ENCODE assay signal across 20 mouse cellular contexts in genomic region chr5:32018276-32018675, GRCm38 (mm10).
"Had no signal": no experiment of that assay in that cellular context is flagged by ENCODE, and none has a peak within 500 bp of the region (broad histone marks: within the 10 kb centered on the region; RNA-seq: fewer than 3 reads in every experiment).

No protein-coding gene starts in this region.

- H3K27ac ChIP-seq: liver, embryonic 13.5 days; liver, embryonic 15.5 days; lung, embryonic 15.5 days; macrophage; midbrain, embryonic 13.5 days; midbrain, embryonic 15.5 days; neural tube, embryonic 12.5 days; stomach, embryonic 15.5 days; stomach, postnatal 0 days had no signal

- H3K4me1 ChIP-seq: liver, embryonic 13.5 days; liver, embryonic 15.5 days; lung, embryonic 15.5 days; midbrain, embryonic 13.5 days; midbrain, embryonic 15.5 days; neural tube, embryonic 12.5 days; stomach, embryonic 15.5 days had no signal

- H3K9me3 ChIP-seq: liver, embryonic 13.5 days; liver, embryonic 15.5 days; lung, embryonic 15.5 days; megakaryocyte, embryonic 14.5 days; midbrain, embryonic 13.5 days; midbrain, embryonic 15.5 days; neural tube, embryonic 12.5 days; stomach, embryonic 15.5 days had no signal

- H3K27me3 ChIP-seq: liver, embryonic 13.5 days; liver, embryonic 15.5 days; lung, embryonic 15.5 days; megakaryocyte, embryonic 14.5 days; midbrain, embryonic 13.5 days; midbrain, embryonic 15.5 days; neural tube, embryonic 12.5 days; stomach, embryonic 15.5 days had no signal

- ATAC-seq: liver, postnatal 0 days; lung, postnatal 0 days; midbrain, embryonic 13.5 days; midbrain, embryonic 15.5 days had no signal

- H3K4me3 ChIP-seq: liver, embryonic 13.5 days; liver, embryonic 15.5 days; lung, embryonic 15.5 days; megakaryocyte, embryonic 14.5 days; midbrain, embryonic 13.5 days; midbrain, embryonic 15.5 days; neural tube, embryonic 12.5 days; stomach, embryonic 15.5 days had no signal

- H3K36me3 ChIP-seq: liver, embryonic 13.5 days; liver, embryonic 15.5 days; lung, embryonic 15.5 days; midbrain, embryonic 13.5 days; midbrain, embryonic 15.5 days; neural tube, embryonic 12.5 days; stomach, embryonic 15.5 days had no signal

- H3K4me2 ChIP-seq: liver, embryonic 13.5 days; liver, embryonic 15.5 days; lung, embryonic 15.5 days; midbrain, embryonic 11.5 days; midbrain, embryonic 13.5 days; midbrain, embryonic 15.5 days; neural tube, embryonic 12.5 days; stomach, embryonic 15.5 days had no signal

- DNase-seq: liver, embryonic 13.5 days; liver, postnatal 0 days; lung, adult 2 months; lung, postnatal 14 days; lung, postnatal 36 days; right cerebral cortex, postnatal 14 days; thymus, adult 2 months; thymus, postnatal 25 days; thymus, postnatal 4 days had no signal

- H3K9ac ChIP-seq: liver, embryonic 13.5 days; liver, embryonic 15.5 days; liver, postnatal 0 days; lung, embryonic 15.5 days; midbrain, embryonic 13.5 days; midbrain, embryonic 15.5 days; neural tube, embryonic 12.5 days; stomach, embryonic 15.5 days had no signal
